9 mouse cellular contexts compared by ENCODE assay signal in genomic region chr1:193588477-193589464, GRCm38 (mm10).
DNase-seq lines count a peak whose midpoint lies in the region; ATAC-seq and TF ChIP-seq lines count a peak whose summit lies in the region.
"Had no signal": no experiment of that assay in that cellular context is flagged by ENCODE, and none has a peak within 500 bp of the region (broad histone marks: within the 10 kb centered on the region; RNA-seq: fewer than 3 reads in every experiment).

No protein-coding gene starts in this region.

- peak; percentile 65 to 77 (median 76) for TF ChIP-seq CTCF in MEL (IDR thresholded peaks at IDR 0.05 in 2 of 3, conservative IDR thresholded peaks at IDR 0.05 in 1 of 3; ENCODE audit: control insufficient read depth in 1 of 3, insufficient read depth in 1 of 3, low read depth in 2 of 3, low read length in 3 of 3, poor library complexity in 1 of 3, severe bottlenecking in 1 of 3)

- H3K27me3 ChIP-seq in MEL (ENCODE audit: control insufficient read depth in 1 of 2, insufficient read depth in 2 of 2, low read length in 2 of 2) = no peaks in the 10 kb centered on the region; a peak in 1 of 4 replicates
- H3K27me3 ChIP-seq in forebrain, embryonic 11.5 days (ENCODE audit: control insufficient read depth, insufficient read depth, low read length) = no peaks in the 10 kb centered on the region
- H3K27me3 ChIP-seq: liver, embryonic 15.5 days had no signal

- H3K4me1 ChIP-seq in MEL (ENCODE audit: control insufficient read depth in 1 of 2, insufficient read depth in 2 of 2, low read length in 2 of 2) = no peaks in the 10 kb centered on the region; a peak in 1 of 4 replicates
- peaks cover 5% of the 10 kb centered on the region; the same call in 1 of the 2 replicates for H3K4me1 ChIP-seq in forebrain, embryonic 11.5 days (replicated peaks; ENCODE audit: control insufficient read depth, insufficient read depth, low read length)
- H3K4me1 ChIP-seq: liver, embryonic 15.5 days had no signal

- H3K9me3 ChIP-seq in MEL (replicated peaks; ENCODE audit: insufficient read depth, low read length) = no peaks in the 10 kb centered on the region
- no peaks in the 10 kb centered on the region for H3K9me3 ChIP-seq in forebrain, embryonic 11.5 days (ENCODE audit: control insufficient read depth, low read length)
- H3K9me3 ChIP-seq: liver, embryonic 15.5 days had no signal

- H3K27ac ChIP-seq in MEL (ENCODE audit: control insufficient read depth, low read depth, low read length) = no peak overlapping the region
- no peak overlapping the region for H3K27ac ChIP-seq in forebrain, embryonic 11.5 days (ENCODE audit: low read depth, low read length)
- H3K27ac ChIP-seq: liver, embryonic 15.5 days had no signal

- H3K9ac ChIP-seq in MEL (ENCODE audit: control insufficient read depth, low read depth, low read length, poor library complexity, severe bottlenecking) = no peak overlapping the region
- H3K9ac ChIP-seq in forebrain, embryonic 11.5 days (ENCODE audit: low read length) = no peak overlapping the region
- H3K9ac ChIP-seq: liver, embryonic 15.5 days had no signal

- no peaks in the 10 kb centered on the region for H3K36me3 ChIP-seq in MEL (ENCODE audit: control insufficient read depth in 1 of 2, insufficient read depth in 2 of 2, low read length in 2 of 2)
- H3K36me3 ChIP-seq in forebrain, embryonic 11.5 days (ENCODE audit: control insufficient read depth, insufficient read depth, low read length) = no peaks in the 10 kb centered on the region
- H3K36me3 ChIP-seq: liver, embryonic 15.5 days had no signal

- TF ChIP-seq POLR2A in MEL (IDR thresholded peaks at IDR 0.05; ENCODE audit: control insufficient read depth in 1 of 2, insufficient read depth in 1 of 2, low read depth in 1 of 2, low read length in 2 of 2, poor library complexity in 1 of 2) = no peak

- no peaks in the 10 kb centered on the region for H3K79me2 ChIP-seq in MEL (ENCODE audit: control insufficient read depth, insufficient read depth, low read length, poor library complexity)

- no peak overlapping the region for H3K4me3 ChIP-seq in MEL (ENCODE audit: control insufficient read depth in 1 of 2, insufficient read depth in 1 of 2, low read depth in 2 of 2, low read length in 2 of 2)
- H3K4me3 ChIP-seq in forebrain, embryonic 11.5 days (ENCODE audit: low read depth, low read length) = no peak overlapping the region
- H3K4me3 ChIP-seq: liver, embryonic 15.5 days had no signal

- H3K4me2 ChIP-seq in forebrain, embryonic 11.5 days (ENCODE audit: low read depth, low read length, severe bottlenecking) = no peak overlapping the region
- H3K4me2 ChIP-seq: liver, embryonic 15.5 days had no signal

- 22% methylated on average over 12 of the region's 12 CpGs for WGBS in forebrain, embryonic 11.5 days

- intact Hi-C loops in heart, postnatal 14 days (cut with DNase I) = loop anchor here (1.0 to 5.0 kb wide), 3 partner anchors 91 to 202 kb away; no protein-coding TSS in a partner anchor

- ATAC-seq in forebrain, embryonic 11.5 days (replicated peaks; ENCODE audit: low FRiP score) = peak; percentile 78

- DNase-seq in MEL (ENCODE audit: low read depth, low spot score) = peak; percentile 48
- DNase-seq in c-Kit-positive CD71-positive TER-119-negative erythroid progenitor cells, embryonic 14.5 days (ENCODE audit: low read depth) = peak; percentile 17
- peak; percentile 89 for DNase-seq in forebrain, embryonic 11.5 days (ENCODE audit: low spot score)
- DNase-seq in heart, postnatal 14 days = peak; percentile 60 to 80
- peak; percentile 83 to 85 for DNase-seq in kidney, postnatal 4 days
- DNase-seq in lung, adult 18-20 months = peak; percentile 24 to 50
- DNase-seq in ovary, postnatal 14 days (ENCODE audit: low spot score) = peak; percentile 54
- peak; percentile 53 to 74 for DNase-seq in urinary bladder, postnatal 36 days (ENCODE audit: low spot score in 2 of 2)

- TF ChIP-seq EP300 in MEL (IDR thresholded peaks at IDR 0.05; ENCODE audit: low read depth in 1 of 2, low read length in 2 of 2) = no peak

- peak; percentile 43 for TF ChIP-seq RAD21 in MEL (IDR thresholded peaks at IDR 0.05; ENCODE audit: low read depth, low read length)

TF ChIP-seq in MEL, 35 proteins besides CTCF, POLR2A, EP300 and RAD21:
- TF ChIP-seq MEF2A (IDR thresholded peaks at IDR 0.05; ENCODE audit: extremely low read depth, insufficient replicate concordance, low read depth, low read length, poor library complexity, severe bottlenecking) (no peak), NELFE (IDR thresholded peaks at IDR 0.05; ENCODE audit: low read depth, low read length) (no peak), POLR2AphosphoS5 (IDR thresholded peaks at IDR 0.05; ENCODE audit: borderline replicate concordance, low read depth, low read length) (no peak), ZMIZ1 (IDR thresholded peaks at IDR 0.05; ENCODE audit: low read depth, low read length) (no peak), GATA1 (IDR thresholded peaks at IDR 0.05; ENCODE audit: low read depth, low read length) (0 out of 2 replicates have a peak, but pooled peaks have one; percentile 23), TCF12 (IDR thresholded peaks at IDR 0.05; ENCODE audit: low read depth, low read length) (no peak), BHLHE40 (IDR thresholded peaks at IDR 0.05; ENCODE audit: borderline replicate concordance, low read depth, low read length) (no peak), JUND (IDR thresholded peaks at IDR 0.05; ENCODE audit: low read depth, low read length) (no peak), GABPA (IDR thresholded peaks at IDR 0.05; ENCODE audit: low read depth, low read length) (no peak), NRF1 (IDR thresholded peaks at IDR 0.05; ENCODE audit: insufficient read depth, low read depth, low read length, poor library complexity, severe bottlenecking) (no peak), MAZ (IDR thresholded peaks at IDR 0.05; ENCODE audit: low read depth, low read length) (no peak), RCOR1 (IDR thresholded peaks at IDR 0.05; ENCODE audit: low read depth, low read length) (peak; percentile 32; the same call in 1 of the 2 replicates), SMC3 (IDR thresholded peaks at IDR 0.05; ENCODE audit: low read depth, low read length) (peak; percentile 75), MAFK (IDR thresholded peaks at IDR 0.05; ENCODE audit: borderline replicate concordance, low read depth, low read length) (no peak), KAT2A (conservative IDR thresholded peaks at IDR 0.05; ENCODE audit: low read depth, low read length) (no peak), CHD2 (IDR thresholded peaks at IDR 0.05; ENCODE audit: low read length) (peak; percentile 32; the same call in 1 of the 2 replicates), TBP (IDR thresholded peaks at IDR 0.05; ENCODE audit: low read depth, low read length) (no peak), CHD1 (IDR thresholded peaks at IDR 0.05; ENCODE audit: low read depth, low read length) (no peak), MXI1 (IDR thresholded peaks at IDR 0.05; ENCODE audit: low read depth, low read length) (no peak), TAL1 (IDR thresholded peaks at IDR 0.05; ENCODE audit: low read length) (no peak), ELF1 (IDR thresholded peaks at IDR 0.05; ENCODE audit: low read depth, low read length) (no peak), E2F4 (IDR thresholded peaks at IDR 0.05; ENCODE audit: borderline replicate concordance, low read depth, low read length) (no peak), MYC (IDR thresholded peaks at IDR 0.05; ENCODE audit: low read depth, low read length) (no peak), ZKSCAN1 (IDR thresholded peaks at IDR 0.05; ENCODE audit: low read depth, low read length) (no peak), HCFC1 (IDR thresholded peaks at IDR 0.05; ENCODE audit: low read depth, low read length) (no peak), POLR2AphosphoS2 (IDR thresholded peaks at IDR 0.05; ENCODE audit: low read length) (no peak), ZC3H11A (IDR thresholded peaks at IDR 0.05; ENCODE audit: low read depth, low read length) (peak; percentile 49)
TF ChIP-seq in MEL: peak in this region for 5.

Comparison
In these comparisons a context has a peak if more than half of its experiments do, and no peak if none do; other contexts are left out.
1. DNase-seq: peak in every context shown above with its lines; median percentile 89 in forebrain, embryonic 11.5 days; 84 in kidney, postnatal 4 days; 70 in heart, postnatal 14 days; 64 in urinary bladder, postnatal 36 days; 54 in ovary, postnatal 14 days; 48 in MEL; 37 in lung, adult 18-20 months; 17 in c-Kit-positive CD71-positive TER-119-negative erythroid progenitor cells, embryonic 14.5 days.